Mouse (Mus musculus) right cerebral cortex, postnatal 4 days (tissue): Measurements from ENCODE around the gene Gpr153.

Experiments
- DNase-seq: peaks from one replicate; pipeline ENCODE4 v3.0.0-alpha.2; 2022

Gpr153 gene

GRCm38 (mm10) chr4:152318517-152319234 is 44.6 kb downstream of the Gpr153 start, which contains the start of gene Rnf207:
Rnf207 (minus strand) TSS chr4:152318993.
- DNase-seq, result peak; percentile 57

DNA sequence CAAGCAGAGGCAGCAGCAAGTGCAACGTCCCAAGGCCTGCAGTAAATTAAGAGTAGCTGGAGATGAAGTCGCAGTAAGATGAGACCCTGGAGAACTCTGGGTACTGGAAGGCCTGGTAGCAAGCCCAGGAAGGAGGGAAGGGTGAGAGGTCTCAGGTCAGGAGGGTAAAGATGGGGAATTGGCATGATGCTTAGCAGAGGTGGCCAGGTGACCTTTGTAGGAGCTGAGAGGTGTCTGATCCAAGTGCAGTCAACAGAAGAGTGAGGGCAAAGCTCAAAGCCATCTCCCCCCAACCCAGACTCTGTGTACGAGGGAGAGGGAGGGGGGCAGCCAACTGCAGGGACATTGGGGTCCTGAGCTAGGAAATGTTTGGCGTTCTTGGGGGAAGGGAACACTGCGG is 47.4 kb downstream of the Gpr153 start:
- DNase-seq, result no peak

GRCm38 (mm10) chr4:152324641-152325562 is 50.9 kb downstream of the Gpr153 start:
- no peak for DNase-seq

DNA sequence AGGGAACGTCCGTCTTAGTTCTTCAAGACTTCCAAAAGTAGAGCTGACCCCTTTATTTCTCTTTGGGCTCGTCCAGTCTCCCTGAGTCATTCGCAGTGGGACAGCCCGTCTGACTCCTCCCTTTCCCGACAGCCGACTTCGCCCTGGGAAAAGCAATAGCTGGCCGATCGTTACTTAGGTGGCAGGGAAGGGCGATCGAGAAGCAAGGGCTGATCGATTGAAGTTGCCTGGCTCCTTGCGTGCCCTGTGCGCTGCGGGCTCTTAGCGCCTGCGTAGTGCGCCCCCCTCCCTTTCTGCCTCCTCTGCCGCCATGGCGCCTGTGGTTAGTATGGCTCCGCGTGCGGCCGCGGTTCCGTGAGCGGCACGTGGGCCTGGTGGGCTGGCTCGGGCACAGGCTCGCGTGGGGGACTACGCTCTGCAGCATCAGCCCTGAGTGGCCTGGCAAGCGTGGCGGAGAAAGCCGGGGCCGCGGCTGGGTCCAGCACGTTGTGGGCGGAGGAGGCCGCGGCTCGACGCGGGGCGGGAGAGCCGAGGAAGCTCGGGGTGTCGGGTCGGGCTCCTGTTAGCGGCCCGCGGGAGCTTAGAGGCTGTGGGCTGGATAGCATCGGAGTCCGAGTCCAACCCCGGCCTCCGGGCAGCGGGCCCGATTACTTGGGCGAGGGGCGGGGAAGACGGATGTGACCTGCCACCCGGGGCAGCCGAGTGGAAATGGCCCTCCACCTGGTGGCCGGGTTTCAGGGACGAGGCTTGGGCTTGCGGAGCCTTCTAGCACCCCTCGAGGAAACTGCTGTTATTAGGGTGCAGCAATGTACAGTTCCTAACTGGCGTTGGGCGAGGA is 51.8 kb downstream of the Gpr153 start, which contains the start of gene Rpl22:
Gene Rpl22 (plus strand): TSS at position 169 of the 838 bp plus-strand sequence.
- DNase-seq, result peak; percentile 85

DNA sequence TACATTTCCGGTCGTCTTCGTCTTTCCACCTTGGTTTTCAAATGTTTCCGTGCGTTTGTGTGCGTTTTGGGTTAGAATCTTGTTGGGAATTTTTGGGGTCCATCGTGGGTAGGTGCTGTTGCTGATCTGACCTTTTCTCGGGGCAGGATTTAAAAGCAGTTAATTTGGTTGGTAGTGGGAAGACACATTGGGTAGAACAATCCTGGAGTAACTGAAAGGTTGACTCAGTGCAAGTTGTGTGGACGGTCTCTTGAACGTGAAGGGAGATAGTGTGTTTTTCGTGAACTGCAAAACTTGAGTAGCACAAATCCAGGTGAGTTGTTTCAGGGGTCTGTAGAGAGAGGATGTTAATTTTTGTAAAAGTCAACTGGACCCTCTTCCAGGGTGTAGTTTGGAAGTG is 52.5 kb downstream of the Gpr153 start:
- no peak for DNase-seq

DNA sequence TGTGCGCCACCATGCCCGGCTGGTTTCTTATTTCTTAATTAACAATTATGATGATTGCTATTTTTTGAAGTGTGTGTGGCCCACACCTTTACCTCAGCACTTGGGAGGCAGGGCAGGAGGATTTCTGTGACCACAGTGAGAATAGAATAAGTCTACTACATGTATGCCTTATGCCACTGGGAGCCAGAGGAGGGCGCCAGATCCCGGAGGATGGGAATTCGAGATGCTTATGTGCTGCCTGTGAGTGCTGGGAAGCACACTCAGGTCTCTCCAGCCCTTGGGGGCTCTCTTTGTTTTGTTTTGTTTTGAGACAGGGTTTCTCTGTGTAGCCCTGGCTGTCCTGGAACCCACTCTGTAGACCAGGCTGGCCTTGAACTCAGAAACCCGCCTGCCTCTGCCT is 54.7 kb downstream of the Gpr153 start:
- DNase-seq, result peak; percentile 71

DNA sequence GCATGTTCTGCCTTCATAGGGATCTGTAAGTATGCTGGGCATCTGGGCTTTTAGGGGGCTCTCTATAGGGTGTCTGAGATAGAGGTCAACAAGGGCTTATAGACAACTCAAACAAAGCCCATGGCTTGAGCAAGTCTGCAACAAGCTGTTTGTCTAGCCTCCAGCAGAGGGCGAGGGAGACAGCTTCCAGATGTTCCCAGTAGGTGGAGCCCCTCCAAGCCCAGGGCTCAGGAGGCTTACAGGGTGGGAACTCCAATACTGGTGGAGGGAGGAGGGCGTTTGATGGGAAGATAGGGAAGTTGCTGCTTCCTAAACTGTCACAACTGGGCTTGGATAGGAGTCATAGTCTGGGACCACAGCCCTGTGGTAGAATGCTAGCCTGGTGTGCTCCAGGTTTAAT is 58.9 kb downstream of the Gpr153 start:
- DNase-seq, result peak; percentile 77

- no peak for DNase-seq
Measured at GRCm38 (mm10) chr4:152333587-152333986, 59.6 kb downstream of the Gpr153 start.
